Mouse (Mus musculus): ENCODE results near the gene Ttk.

Ttk gene

DNA sequence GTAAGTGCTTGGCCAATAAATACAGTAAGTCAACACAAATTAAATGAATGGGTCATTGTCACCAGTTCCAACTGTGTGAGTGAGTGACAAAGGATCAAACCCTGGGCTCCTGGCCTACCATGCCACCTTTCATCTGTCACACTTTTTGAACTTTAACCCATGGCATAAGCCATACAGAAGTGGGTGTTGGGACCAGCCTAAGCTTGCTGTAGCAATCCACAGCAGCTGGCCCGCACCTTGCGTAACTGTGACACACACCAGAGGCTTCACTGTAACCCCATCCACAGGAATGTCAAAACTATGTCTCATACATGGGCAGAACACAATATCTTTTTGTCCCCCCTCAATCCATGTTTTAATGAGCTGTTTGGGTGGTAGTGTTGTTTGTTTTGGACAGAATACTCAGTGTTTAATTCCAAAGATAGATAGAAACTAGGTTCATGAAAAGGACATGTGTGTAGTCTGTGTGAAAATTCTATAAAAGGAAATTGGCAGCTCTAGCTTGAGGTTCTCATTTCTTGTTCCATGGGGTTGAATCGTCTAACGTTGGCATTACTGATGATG lies 59.4 kb downstream of the Ttk start:
- DNase-seq (ENCODE audit: low read depth, low spot score) = no peak

DNA sequence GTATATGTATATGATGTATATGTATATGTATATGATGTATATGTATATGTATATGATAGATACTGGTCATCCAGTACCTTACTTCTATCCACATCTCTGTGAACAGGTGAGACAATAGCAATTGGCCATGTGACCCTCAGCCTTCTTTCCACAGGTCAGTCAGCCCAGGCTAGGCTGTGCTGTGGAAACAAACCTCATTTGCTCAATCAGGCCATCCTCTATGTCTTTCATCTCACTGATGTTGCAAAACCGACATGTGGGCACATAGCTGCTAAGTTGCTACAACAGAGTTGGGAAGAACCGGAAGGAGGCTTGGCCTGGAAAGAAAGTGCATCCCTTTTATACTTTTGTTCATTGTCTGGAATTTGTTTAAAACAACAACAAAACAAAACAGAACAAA lies 67.6 kb downstream of the Ttk start:
- no peak for DNase-seq (ENCODE audit: low read depth, low spot score)

DNA sequence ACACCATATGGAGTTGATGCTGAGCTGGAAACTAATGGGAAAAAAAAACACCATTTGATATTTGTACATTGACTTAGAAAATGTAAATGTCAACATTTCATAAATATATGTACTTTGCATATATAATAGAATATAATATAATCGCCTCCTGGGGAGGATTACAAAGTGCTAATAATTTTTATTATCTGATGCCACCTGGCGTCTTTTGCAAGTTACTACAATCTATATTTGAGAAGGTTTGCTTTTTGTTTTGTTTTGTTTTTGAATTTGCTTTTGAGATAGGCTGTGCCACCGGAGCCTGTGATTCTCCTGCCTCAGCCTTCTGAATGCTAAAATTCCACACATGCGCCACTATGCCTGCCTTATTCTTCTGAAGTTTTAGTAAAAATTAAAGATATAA lies 71.3 kb downstream of the Ttk start:
- no peak for DNase-seq (ENCODE audit: low read depth, low spot score)

DNA sequence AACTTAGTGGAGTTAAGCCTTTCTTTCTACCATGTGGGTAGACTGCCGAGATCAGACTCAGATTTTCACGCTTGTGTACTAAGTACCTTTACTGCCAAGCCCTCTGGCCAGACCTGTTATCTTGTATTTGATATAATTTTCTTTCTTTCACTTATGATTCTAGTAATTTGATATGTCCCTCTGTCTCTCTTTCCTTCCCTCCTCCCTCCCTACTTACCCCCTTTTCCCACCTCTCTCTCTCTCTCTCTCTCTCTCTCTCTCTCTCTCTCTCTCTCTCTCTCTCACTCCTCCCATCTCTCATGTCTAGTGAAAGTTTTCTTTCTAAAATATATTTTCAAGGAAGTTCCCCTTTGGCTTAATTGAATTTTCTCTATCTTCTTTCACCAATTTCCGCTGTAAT lies 72.5 kb downstream of the Ttk start:
- DNase-seq (ENCODE audit: low read depth, low spot score) = no peak

DNA sequence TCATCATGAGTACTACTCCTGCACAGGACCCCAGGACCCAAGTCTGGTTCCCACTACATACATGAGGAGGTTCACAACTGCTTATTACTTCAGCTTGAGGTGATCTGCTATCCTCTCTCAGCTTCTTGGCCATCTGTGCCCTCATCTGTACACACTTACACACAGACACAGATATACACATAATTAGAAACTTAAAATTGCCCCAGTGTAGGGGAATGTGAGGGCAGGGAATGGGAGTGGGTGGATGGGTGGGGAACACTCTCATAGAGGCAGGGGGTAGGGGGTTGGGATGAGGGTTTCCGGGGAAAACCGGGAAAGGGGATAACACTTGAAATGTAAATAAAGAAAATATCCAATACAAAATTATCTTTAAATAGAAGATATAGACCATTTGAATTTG lies 75.3 kb downstream of the Ttk start:
- no peak for DNase-seq (ENCODE audit: low read depth, low spot score)

DNA sequence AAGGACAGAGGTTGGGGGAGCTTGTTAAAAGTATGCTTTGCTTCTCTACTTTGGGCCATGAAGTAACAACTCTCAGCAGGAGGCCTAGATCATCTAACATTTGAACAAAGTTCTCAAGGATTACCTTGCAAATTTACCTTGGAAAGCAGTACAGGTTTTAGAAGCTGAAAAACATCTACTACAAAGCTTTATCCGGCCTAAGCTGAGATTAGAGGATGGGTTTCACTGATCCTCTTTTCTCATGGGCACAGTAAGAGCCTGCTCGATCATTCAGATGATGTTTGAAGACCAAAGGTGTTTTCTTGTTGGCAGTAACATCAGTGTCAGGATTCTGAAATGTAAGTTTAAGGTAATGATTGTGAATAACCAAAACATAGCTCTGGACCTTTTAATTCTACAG lies 76.4 kb downstream of the Ttk start:
- DNase-seq (ENCODE audit: low read depth, low spot score) = no peak

Measured in brain, embryonic 18.5 days (tissue).